Mouse (Mus musculus): ENCODE data around the gene Olfr394.
"Not testable (repeated sequence)": the region's sequence is repeated elsewhere in the genome, so short reads cannot be mapped to it uniquely, and the experiment has no call there.

The Olfr394 gene

GRCm38 (mm10) chr11:73890671-73891070, at the start of gene Olfr394:
Gene Olfr394 (minus strand): TSS chr11:73890771.
- DNase-seq (ENCODE audit: low read depth in 1 of 2, low spot score in 2 of 2) = no peak

- no peak for DNase-seq (ENCODE audit: low read depth in 1 of 2, low spot score in 2 of 2)
Observed at GRCm38 (mm10) chr11:73936377-73936776, 45.8 kb upstream of the Olfr394 start, which contains the start of gene Olfr23. Gene Olfr23 (plus strand): TSS chr11:73936677.

GRCm38 (mm10) chr11:73909199-73909598, 18.6 kb upstream of the Olfr394 start, which contains the start of gene Olfr395:
Gene Olfr395 (minus strand): TSS chr11:73909299.
- not testable (repeated sequence) for DNase-seq (ENCODE audit: low read depth in 1 of 2, low spot score in 2 of 2)

GRCm38 (mm10) chr11:73851354-73851753, 39.2 kb downstream of the Olfr394 start, which contains the start of gene Olfr393:
Gene Olfr393 (minus strand): TSS chr11:73851454.
- no peak for DNase-seq (ENCODE audit: low read depth in 1 of 2, low spot score in 2 of 2)

Measured in monocyte, adult 2 months (primary cell).